Mouse (Mus musculus): ENCODE measurements around the gene Cyth1.
A peak's percentile ranks its signal among the peaks of the same experiment; 100 is the strongest.

The Cyth1 gene

GRCm38 (mm10) chr11:118156480-118157060 is 91.8 kb downstream of the Cyth1 start:
- DNase-seq (ENCODE audit: low read depth, low spot score), result no peak

GRCm38 (mm10) chr11:118152964-118153363 is 95.4 kb downstream of the Cyth1 start:
- no peak for DNase-seq (ENCODE audit: low read depth, low spot score)

- DNase-seq (ENCODE audit: low read depth, low spot score), result peak; percentile 60
Observed at GRCm38 (mm10) chr11:118151423-118152180, 96.8 kb downstream of the Cyth1 start.

- no peak for DNase-seq (ENCODE audit: low read depth, low spot score)
Observed at GRCm38 (mm10) chr11:118150115-118150701, 98.2 kb downstream of the Cyth1 start.

- no peak for DNase-seq (ENCODE audit: low read depth, low spot score)
Observed at GRCm38 (mm10) chr11:118147877-118148637, 100.3 kb downstream of the Cyth1 start.

- no peak for DNase-seq (ENCODE audit: low read depth, low spot score)
Observed at GRCm38 (mm10) chr11:118146446-118146845, 101.9 kb downstream of the Cyth1 start.

GRCm38 (mm10) chr11:118145771-118146351 is 102.5 kb downstream of the Cyth1 start:
- DNase-seq (ENCODE audit: low read depth, low spot score), result peak; percentile 18

GRCm38 (mm10) chr11:118145092-118145491 is 103.3 kb downstream of the Cyth1 start:
- no peak for DNase-seq (ENCODE audit: low read depth, low spot score)

- no peak for DNase-seq (ENCODE audit: low read depth, low spot score)
Observed at GRCm38 (mm10) chr11:118143731-118144130, 104.7 kb downstream of the Cyth1 start.

GRCm38 (mm10) chr11:118142547-118143165 is 105.7 kb downstream of the Cyth1 start:
- DNase-seq (ENCODE audit: low read depth, low spot score), result no peak

GRCm38 (mm10) chr11:118140771-118141565 is 107.4 kb downstream of the Cyth1 start:
- DNase-seq (ENCODE audit: low read depth, low spot score), result peak; percentile 88

- DNase-seq (ENCODE audit: low read depth, low spot score), result no peak
Observed at GRCm38 (mm10) chr11:118138347-118138746, 110.0 kb downstream of the Cyth1 start.

GRCm38 (mm10) chr11:118136172-118136632 is 112.2 kb downstream of the Cyth1 start:
- no peak for DNase-seq (ENCODE audit: low read depth, low spot score)

GRCm38 (mm10) chr11:118135271-118135670 is 113.1 kb downstream of the Cyth1 start:
- no peak for DNase-seq (ENCODE audit: low read depth, low spot score)

- DNase-seq (ENCODE audit: low read depth, low spot score), result no peak
Observed at GRCm38 (mm10) chr11:118133752-118134169, 114.6 kb downstream of the Cyth1 start.

GRCm38 (mm10) chr11:118133133-118133751 is 115.2 kb downstream of the Cyth1 start:
- DNase-seq (ENCODE audit: low read depth, low spot score), result no peak

GRCm38 (mm10) chr11:118132136-118132535 is 116.3 kb downstream of the Cyth1 start:
- DNase-seq (ENCODE audit: low read depth, low spot score), result no peak

GRCm38 (mm10) chr11:118130534-118130933 is 117.9 kb downstream of the Cyth1 start, which contains the start of gene Dnah17:
Dnah17 (minus strand) TSS chr11:118130634.
- DNase-seq (ENCODE audit: low read depth, low spot score), result no peak

GRCm38 (mm10) chr11:118129812-118130211 is 118.6 kb downstream of the Cyth1 start:
- no peak for DNase-seq (ENCODE audit: low read depth, low spot score)

- no peak for DNase-seq (ENCODE audit: low read depth, low spot score)
Observed at GRCm38 (mm10) chr11:118121592-118121991, 126.8 kb downstream of the Cyth1 start.

Measured in ZHBTc4 (cell line).